Mouse (Mus musculus) ES-E14 (cell line): ENCODE results near the gene Dct. TPM values are rescaled to one million over a fixed set of nuclear protein-coding genes. Genes with fewer than 3 reads are reported as not detected.

ENCODE experiments used
- DNase-seq: peaks from one replicate; pipeline ENCODE4 v3.0.0-alpha.2; 2013; ENCODE audit warnings: low read depth, low spot score
- H3K27ac ChIP-seq: 2 replicates; pipeline ENCODE4 v1.5.1; 2012; ENCODE audit warnings: low read depth, mild to moderate bottlenecking, low read length, moderate library complexity, mixed read lengths; ENCODE audit not compliant: poor library complexity, insufficient read depth, severe bottlenecking
- H3K36me3 ChIP-seq: 2 replicates; pipeline ENCODE4 v1.6.1; 2012; ENCODE audit warnings: mild to moderate bottlenecking, low read length, moderate library complexity, mixed read lengths; ENCODE audit not compliant: control insufficient read depth, poor library complexity, insufficient read depth, severe bottlenecking
- H3K4me1 ChIP-seq, 2 experiments: fragments of 150-350 bp in 1 of 2; sonication (generic) in 1 of 2; 2 replicates each; pipeline ENCODE4 v1.6.1; 2012; ENCODE audit warnings: low read length in 2 of 2, mild to moderate bottlenecking in 1 of 2, mixed read lengths in 1 of 2; ENCODE audit not compliant: control insufficient read depth in 2 of 2, insufficient read depth in 2 of 2, poor library complexity in 1 of 2
- H3K4me3 ChIP-seq, 2 experiments: fragments of 150-350 bp in 1 of 2; sonication (generic) in 1 of 2; 2 replicates each; pipeline ENCODE4 v1.5.1; 2012; ENCODE audit warnings: low read length in 2 of 2, low read depth in 1 of 2, mild to moderate bottlenecking in 1 of 2, mixed read lengths in 1 of 2; ENCODE audit not compliant: insufficient read depth in 1 of 2, poor library complexity in 1 of 2, severe bottlenecking in 1 of 2
- H3K9ac ChIP-seq: 2 replicates; pipeline ENCODE4 v1.6.1; 2012; ENCODE audit warnings: low read depth, mild to moderate bottlenecking, low read length, mixed read lengths; ENCODE audit not compliant: poor library complexity, insufficient read depth, severe bottlenecking
- H3K9me3 ChIP-seq: fragments of 150-350 bp; sonication (generic); 2 replicates; pipeline ENCODE4 v1.6.1; 2012; ENCODE audit warnings: low read depth, mild to moderate bottlenecking, low read length; ENCODE audit not compliant: control insufficient read depth, insufficient read depth
- CHD2 ChIP-seq: IDR thresholded peaks from 2 replicates; pipeline ENCODE4 v1.6.1; 2014; ENCODE audit warnings: mild to moderate bottlenecking, low read depth, low read length, inconsistent platforms
- HCFC1 ChIP-seq: IDR thresholded peaks from 2 replicates; pipeline ENCODE4 v1.6.1; 2012; ENCODE audit warnings: low read length, inconsistent platforms, borderline replicate concordance; ENCODE audit not compliant: insufficient read depth
- MAFK ChIP-seq: IDR thresholded peaks from 2 replicates; pipeline ENCODE4 v1.6.1; 2014; ENCODE audit warnings: mild to moderate bottlenecking, low read depth, low read length, inconsistent platforms; ENCODE audit not compliant: insufficient read depth
- ZC3H11A ChIP-seq: IDR thresholded peaks from 2 replicates; pipeline ENCODE4 v1.6.1; 2012; ENCODE audit warnings: low read depth, mild to moderate bottlenecking, inconsistent platforms, low read length, borderline replicate concordance
- ZNF384 ChIP-seq: IDR thresholded peaks from 2 replicates; pipeline ENCODE4 v1.6.1; 2012; ENCODE audit warnings: low read depth, low read length, inconsistent platforms
- in situ Hi-C, 2 experiments: fragments of 600-800 bp; cut with MboI; formaldehyde crosslinking; loops; one replicate each; pipeline ENCODE4 v1.15.1; 2025; ENCODE audit warnings: low sequenced_read_pairs in 2 of 2, inconsistent platforms in 1 of 2; ENCODE audit not compliant: unreplicated experiment in 2 of 2
- total RNA-seq: library from RNA; depleted of rRNA; stranded (reverse); fragments of 300-350 nt; gene quantifications from 2 replicates; pipeline ENCODE4 v1.2.3, GENCODE M21; 2012

The Dct gene
- total RNA-seq, 1 experiment: 0.45 TPM

DNA sequence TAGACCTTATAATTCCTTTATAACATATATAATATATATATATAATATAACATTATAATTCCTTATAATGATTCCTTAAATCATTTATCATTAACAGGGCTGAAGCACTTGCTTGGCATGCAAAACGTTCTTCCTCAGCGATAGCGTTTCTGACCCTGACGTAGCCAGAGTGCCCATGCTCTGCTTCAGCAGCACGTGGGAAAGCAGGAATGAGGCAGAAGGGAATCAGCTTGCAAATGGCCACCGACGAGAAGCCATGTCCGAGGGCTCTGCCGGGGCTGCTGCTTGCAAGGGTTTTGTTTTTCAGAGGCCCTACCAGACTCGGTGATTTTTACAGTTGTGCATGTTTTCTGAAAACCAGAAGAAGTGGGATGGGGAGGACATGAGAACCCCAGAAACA, 1.6 kb downstream of the Dct start:
- DNase-seq: no peak
- no peak for TF ChIP-seq ZNF384
- TF ChIP-seq ZC3H11A: no peak
- no peak for TF ChIP-seq HCFC1
- no peak for TF ChIP-seq MAFK
- TF ChIP-seq CHD2: no peak
- H3K36me3 ChIP-seq: no peaks in the 10 kb centered on the region
- H3K4me1 ChIP-seq: 0 out of 4 replicates have a peak, but pooled peaks cover 0 to 5% of the 10 kb centered on the region in 2 experiments
- no peak overlapping the region for H3K4me3 ChIP-seq
- no peaks in the 10 kb centered on the region for H3K9me3 ChIP-seq
- in situ Hi-C loops: no loop called here
- H3K27ac ChIP-seq: no peak overlapping the region
- no peak overlapping the region for H3K9ac ChIP-seq

DNA sequence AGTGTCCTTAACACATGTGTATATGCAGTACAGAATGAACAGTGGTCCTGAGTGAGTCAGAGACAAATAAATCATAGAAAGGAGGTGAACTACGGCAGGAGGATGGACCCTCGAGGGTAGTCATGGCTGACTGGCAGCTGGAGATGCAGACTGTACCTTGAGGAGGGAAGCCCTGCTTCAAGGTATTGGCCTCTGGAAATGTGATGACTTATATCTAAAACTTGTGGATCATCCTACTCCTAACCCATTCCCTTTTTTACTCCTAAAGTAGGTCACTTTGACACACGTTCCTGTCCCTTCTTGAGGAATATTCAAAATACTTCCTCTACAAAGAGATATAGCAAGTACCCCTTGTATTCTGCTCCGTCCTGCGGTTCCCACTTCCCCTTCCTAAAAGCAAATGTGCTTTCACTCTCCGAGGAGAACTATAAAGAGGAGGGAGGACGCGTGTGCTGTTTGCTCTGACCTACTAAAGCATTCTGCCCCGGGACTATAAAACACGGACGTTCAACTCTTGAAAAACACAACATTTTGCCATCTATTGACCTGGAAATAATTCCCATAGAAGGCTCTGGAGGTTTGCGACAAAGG, 2.3 kb downstream of the Dct start:
- 0 out of 4 replicates have a peak, but pooled peaks cover 0 to 5% of the 10 kb centered on the region in 2 experiments for H3K4me1 ChIP-seq
- H3K36me3 ChIP-seq: no peaks in the 10 kb centered on the region
- H3K27ac ChIP-seq: no peak overlapping the region
- H3K4me3 ChIP-seq: no peak overlapping the region
- no peak for TF ChIP-seq ZNF384
- TF ChIP-seq ZC3H11A: no peak
- TF ChIP-seq CHD2: no peak
- no peak for TF ChIP-seq MAFK
- in situ Hi-C loops: no loop called here
- no peaks in the 10 kb centered on the region for H3K9me3 ChIP-seq
- H3K9ac ChIP-seq: no peak overlapping the region
- no peak for DNase-seq

DNA sequence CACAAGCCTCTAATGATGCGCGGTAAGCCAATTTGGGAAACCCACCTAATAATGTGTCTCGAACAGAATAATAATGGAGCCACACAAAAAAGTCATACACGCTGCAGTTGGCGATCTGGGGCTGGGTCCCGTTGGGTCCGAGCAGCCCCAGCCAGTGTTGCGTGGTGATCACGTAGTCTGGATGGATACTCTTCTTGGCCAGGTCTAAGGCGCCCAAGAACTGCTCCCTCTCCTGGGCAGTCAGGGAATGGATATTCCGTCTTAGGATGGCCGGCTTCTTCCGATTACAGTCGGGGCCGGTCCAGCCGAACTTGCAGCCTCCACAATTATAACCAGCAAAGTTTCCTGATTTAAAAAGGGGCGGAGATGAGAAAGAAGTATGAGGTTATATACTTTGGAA, 9.1 kb downstream of the Dct start:
- in situ Hi-C loops: no loop called here
- no peak overlapping the region for H3K9ac ChIP-seq
- H3K4me1 ChIP-seq: no peaks in the 10 kb centered on the region
- DNase-seq: no peak
- H3K4me3 ChIP-seq: peak overlapping the region in 1 of 2 experiments; percentile 52; a peak in 2 of 4 replicates
- no peaks in the 10 kb centered on the region for H3K9me3 ChIP-seq
- no peaks in the 10 kb centered on the region for H3K36me3 ChIP-seq
- TF ChIP-seq MAFK: no peak
- TF ChIP-seq CHD2: no peak
- TF ChIP-seq HCFC1: no peak
- H3K27ac ChIP-seq: no peak overlapping the region

DNA sequence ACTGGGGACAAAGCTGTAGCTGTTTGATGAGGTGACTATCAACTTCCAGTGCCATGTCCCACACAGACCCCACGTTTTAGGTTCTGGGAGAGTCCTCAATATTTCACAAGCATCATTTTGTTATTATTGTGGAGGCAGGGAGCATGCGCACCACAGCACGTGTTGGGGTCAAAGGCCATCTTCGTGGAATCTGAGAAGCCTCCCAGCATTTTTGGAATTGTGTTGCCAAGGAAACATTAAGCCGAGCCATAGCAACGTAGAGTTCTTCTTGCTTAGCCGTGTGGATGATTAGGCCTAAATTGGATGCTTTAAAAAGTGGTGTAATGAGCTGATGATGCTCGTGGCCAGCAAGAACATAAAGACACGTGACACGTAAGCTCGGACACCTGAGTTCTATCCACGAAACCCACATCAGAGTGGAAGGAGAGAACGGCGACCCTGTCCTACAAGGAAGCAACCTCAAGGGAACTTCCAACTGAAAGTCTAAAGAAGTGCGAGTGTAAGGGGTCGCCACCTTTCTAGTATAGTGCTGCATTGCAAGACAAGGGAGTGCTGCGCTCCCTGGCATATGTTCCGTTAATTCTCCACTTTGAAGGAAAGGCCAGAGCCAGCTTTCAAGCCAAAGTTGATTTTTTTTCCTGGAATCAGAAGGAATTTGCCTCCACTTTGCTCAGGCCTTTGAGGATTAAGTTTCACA, 9.8 kb downstream of the Dct start:
- in situ Hi-C loops: no loop called here
- H3K36me3 ChIP-seq: no peaks in the 10 kb centered on the region
- no peak for DNase-seq
- H3K4me1 ChIP-seq: no peaks in the 10 kb centered on the region
- H3K4me3 ChIP-seq: no peak overlapping the region
- H3K9ac ChIP-seq: no peak overlapping the region
- H3K9me3 ChIP-seq: no peaks in the 10 kb centered on the region
- no peak for TF ChIP-seq MAFK
- no peak for TF ChIP-seq CHD2
- TF ChIP-seq HCFC1: no peak
- no peak for TF ChIP-seq ZC3H11A
- no peak for TF ChIP-seq ZNF384
- H3K27ac ChIP-seq: no peak overlapping the region
